Mouse (Mus musculus) hindbrain, embryonic 16.5 days (tissue): Measurements from ENCODE around the gene Akap2. TPM values are rescaled to one million over a fixed set of nuclear protein-coding genes. Genes with fewer than 3 reads are reported as not detected.

ENCODE experiments used
- ATAC-seq: fragments of 200-750 bp; cut with Nextera tagmentation; 2 replicates; pipeline ENCODE4 v1.8.0; 2017; ENCODE audit warnings: moderate TSS enrichment, moderate library complexity
- H3K27ac ChIP-seq: fragments of 300-500 bp; sonication (generic); 2 replicates; pipeline ENCODE4 v1.5.1; 2014; ENCODE audit warnings: low read depth, mild to moderate bottlenecking, control low read depth, low read length, moderate library complexity
- H3K27me3 ChIP-seq: fragments of 300-500 bp; sonication (generic); replicated peaks from 2 replicates; pipeline ENCODE4 v1.6.1; 2014; ENCODE audit warnings: low read length; ENCODE audit not compliant: control insufficient read depth, insufficient read depth
- H3K36me3 ChIP-seq: fragments of 300-500 bp; sonication (generic); 2 replicates; pipeline ENCODE4 v1.6.1; 2014; ENCODE audit warnings: mild to moderate bottlenecking, low read length, moderate library complexity, mixed read lengths; ENCODE audit not compliant: control insufficient read depth, insufficient read depth
- H3K4me1 ChIP-seq: fragments of 300-500 bp; sonication (generic); 2 replicates; pipeline ENCODE4 v1.6.1; 2014; ENCODE audit warnings: low read depth, low read length; ENCODE audit not compliant: control insufficient read depth, insufficient read depth
- H3K4me2 ChIP-seq: fragments of 300-500 bp; sonication (generic); 2 replicates; pipeline ENCODE4 v1.6.1; 2014; ENCODE audit warnings: mild to moderate bottlenecking, low read length, control low read depth, moderate library complexity
- H3K4me3 ChIP-seq: fragments of 300-500 bp; sonication (generic); 2 replicates; pipeline ENCODE4 v1.5.1; 2014; ENCODE audit warnings: mild to moderate bottlenecking, low read length, control low read depth, moderate library complexity
- H3K9ac ChIP-seq: fragments of 300-500 bp; sonication (generic); 2 replicates; pipeline ENCODE4 v1.6.1; 2014; ENCODE audit warnings: low read depth, mild to moderate bottlenecking, control low read depth, low read length, moderate library complexity
- H3K9me3 ChIP-seq: fragments of 300-500 bp; sonication (generic); 2 replicates; pipeline ENCODE4 v1.6.1; 2014; ENCODE audit warnings: mild to moderate bottlenecking, low read length, moderate library complexity; ENCODE audit not compliant: control insufficient read depth
- WGBS: fragments of 180-500 bp; shearing (Covaris S2); extraction: QIAGEN DNeasy Blood & Tissue Kit; methylation state at CpG from one replicate; pipeline ENCODE4 v1.1.7; 2014; 5-methylcytosine and 5-hydroxymethylcytosine counted together
- polyA plus RNA-seq: library from polyadenylated mRNA; unstranded; fragments of >200 nt; fragmentation: Nextera tagmentation; extraction: Ambion mirVana; gene quantifications from 2 replicates; pipeline ENCODE4 v1.2.1, GENCODE M21; 2015

Akap2 gene
- polyA plus RNA-seq, 1 experiment from 2014 or later: 11.4 TPM

GRCm38 (mm10) chr4:57916711-57917110, 199.3 kb downstream of the Akap2 start:
- no peak overlapping the region for H3K4me2 ChIP-seq
- no peaks in the 10 kb centered on the region for H3K9me3 ChIP-seq
- WGBS: 80% methylated on average over 4 of the region's 4 CpGs
- H3K36me3 ChIP-seq: no peaks in the 10 kb centered on the region
- H3K27ac ChIP-seq: no peak overlapping the region
- H3K4me1 ChIP-seq: peaks cover 4% of the 10 kb centered on the region; the same call in 1 of the 2 replicates
- H3K27me3 ChIP-seq: no peaks in the 10 kb centered on the region
- no peak overlapping the region for H3K4me3 ChIP-seq
- H3K9ac ChIP-seq: no peak overlapping the region
- ATAC-seq: no peak

GRCm38 (mm10) chr4:57919494-57920423, 202.3 kb downstream of the Akap2 start:
- Histone ChIP-seq H3K4me1 (peaks cover 10% of the 10 kb centered on the region; the same call in 1 of the 2 replicates), H3K36me3 (no peaks in the 10 kb centered on the region), H3K27ac (no peak overlapping the region), H3K9me3 (no peaks in the 10 kb centered on the region), H3K4me3 (no peak overlapping the region), H3K9ac (no peak overlapping the region), H3K4me2 (no peak overlapping the region), H3K27me3 (no peaks in the 10 kb centered on the region)
- ATAC-seq: no peak
- 18% methylated on average over 8 of the region's 8 CpGs for WGBS

DNA sequence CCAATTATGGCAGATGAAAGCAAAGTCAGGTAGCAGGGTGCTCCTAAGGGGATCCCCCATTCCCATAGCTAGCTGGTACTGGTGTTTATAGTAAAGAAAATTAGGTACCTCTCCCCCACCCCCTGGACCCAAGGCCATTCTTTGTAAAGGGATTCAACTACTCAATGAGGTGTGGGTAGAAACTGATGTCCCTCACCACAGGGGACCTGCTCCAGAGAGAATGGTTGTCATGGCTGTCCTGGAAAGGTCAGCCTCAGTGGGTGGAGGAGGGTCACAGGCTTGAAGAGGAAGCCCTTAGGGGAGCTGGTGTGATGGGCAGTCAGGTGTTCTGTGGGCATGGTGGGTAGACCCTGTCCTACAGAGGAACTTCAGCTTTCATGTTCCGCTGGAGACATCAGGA, 203.1 kb downstream of the Akap2 start:
- no peaks in the 10 kb centered on the region for H3K27me3 ChIP-seq
- no peak overlapping the region for H3K9ac ChIP-seq
- H3K4me1 ChIP-seq: peaks cover 10% of the 10 kb centered on the region; the same call in 1 of the 2 replicates
- H3K36me3 ChIP-seq: no peaks in the 10 kb centered on the region
- 86% methylated on average over 1 of the region's 1 CpGs for WGBS
- H3K4me3 ChIP-seq: no peak overlapping the region
- H3K27ac ChIP-seq: no peak overlapping the region
- no peak overlapping the region for H3K4me2 ChIP-seq
- no peaks in the 10 kb centered on the region for H3K9me3 ChIP-seq
- no peak for ATAC-seq

GRCm38 (mm10) chr4:57922171-57922570, 204.7 kb downstream of the Akap2 start:
- no peaks in the 10 kb centered on the region for H3K9me3 ChIP-seq
- H3K9ac ChIP-seq: no peak overlapping the region

GRCm38 (mm10) chr4:57924556-57925071, 207.2 kb downstream of the Akap2 start:
- WGBS: 74% methylated on average over 6 of the region's 6 CpGs
- Histone ChIP-seq H3K9ac (no peak overlapping the region), H3K4me3 (no peak overlapping the region), H3K27ac (no peak overlapping the region), H3K4me2 (no peak overlapping the region), H3K27me3 (no peaks in the 10 kb centered on the region), H3K4me1 (peaks cover 6% of the 10 kb centered on the region; the same call in 1 of the 2 replicates), H3K36me3 (no peaks in the 10 kb centered on the region), H3K9me3 (no peaks in the 10 kb centered on the region)
- ATAC-seq: no peak

More at GRCm38 (mm10) chr4:57922171-57922570, 204.7 kb downstream of the Akap2 start:
- Histone ChIP-seq H3K4me2 (no peak overlapping the region), H3K27me3 (no peaks in the 10 kb centered on the region), H3K4me1 (peaks cover 6% of the 10 kb centered on the region; the same call in 1 of the 2 replicates), H3K4me3 (no peak overlapping the region), H3K27ac (no peak overlapping the region), H3K36me3 (no peaks in the 10 kb centered on the region)
- ATAC-seq: peak; percentile 48; the same call in 1 of the 2 replicates
- WGBS: 20% methylated on average over 5 of the region's 5 CpGs

- Histone ChIP-seq H3K9me3 (0 out of 2 replicates have a peak, but pooled peaks cover under 1% of the 10 kb centered on the region), H3K36me3 (no peaks in the 10 kb centered on the region), H3K4me3 (no peak overlapping the region), H3K4me2 (no peak overlapping the region), H3K27ac (no peak overlapping the region), H3K4me1 (peaks cover 3% of the 10 kb centered on the region; the same call in 1 of the 2 replicates), H3K27me3 (no peaks in the 10 kb centered on the region), H3K9ac (no peak overlapping the region)
- 21% methylated on average over 3 of the region's 3 CpGs for WGBS
- ATAC-seq: peak; percentile 70; the same call in 1 of the 2 replicates
Measured at GRCm38 (mm10) chr4:57927464-57928205, 210.2 kb downstream of the Akap2 start.

- no peak overlapping the region for H3K9ac ChIP-seq
- H3K4me2 ChIP-seq: no peak overlapping the region
- no peak overlapping the region for H3K27ac ChIP-seq
- H3K27me3 ChIP-seq: no peaks in the 10 kb centered on the region
- H3K4me3 ChIP-seq: no peak overlapping the region
- no peaks in the 10 kb centered on the region for H3K4me1 ChIP-seq
- ATAC-seq: no peak
- H3K9me3 ChIP-seq: 0 out of 2 replicates have a peak, but pooled peaks cover 3% of the 10 kb centered on the region
- no peaks in the 10 kb centered on the region for H3K36me3 ChIP-seq
- WGBS: 81% methylated on average over 5 of the region's 5 CpGs
Measured at GRCm38 (mm10) chr4:57930559-57931170, 213.2 kb downstream of the Akap2 start.

GRCm38 (mm10) chr4:57934181-57934580, 216.7 kb downstream of the Akap2 start:
- Histone ChIP-seq H3K9me3 (0 out of 2 replicates have a peak, but pooled peaks cover 3% of the 10 kb centered on the region), H3K27ac (no peak overlapping the region), H3K36me3 (no peaks in the 10 kb centered on the region), H3K9ac (no peak overlapping the region), H3K4me3 (no peak overlapping the region), H3K4me2 (no peak overlapping the region), H3K27me3 (no peaks in the 10 kb centered on the region), H3K4me1 (no peaks in the 10 kb centered on the region)
- 84% methylated on average over 5 of the region's 5 CpGs for WGBS
- no peak for ATAC-seq
